Mouse (Mus musculus): ENCODE data around the gene Nmb. TPM values are rescaled to one million over a fixed set of nuclear protein-coding genes. Genes with fewer than 3 reads are reported as not detected.

The Nmb gene
- polyA plus RNA-seq, 1 experiment from 2014 or later, result 7.5 TPM

DNA sequence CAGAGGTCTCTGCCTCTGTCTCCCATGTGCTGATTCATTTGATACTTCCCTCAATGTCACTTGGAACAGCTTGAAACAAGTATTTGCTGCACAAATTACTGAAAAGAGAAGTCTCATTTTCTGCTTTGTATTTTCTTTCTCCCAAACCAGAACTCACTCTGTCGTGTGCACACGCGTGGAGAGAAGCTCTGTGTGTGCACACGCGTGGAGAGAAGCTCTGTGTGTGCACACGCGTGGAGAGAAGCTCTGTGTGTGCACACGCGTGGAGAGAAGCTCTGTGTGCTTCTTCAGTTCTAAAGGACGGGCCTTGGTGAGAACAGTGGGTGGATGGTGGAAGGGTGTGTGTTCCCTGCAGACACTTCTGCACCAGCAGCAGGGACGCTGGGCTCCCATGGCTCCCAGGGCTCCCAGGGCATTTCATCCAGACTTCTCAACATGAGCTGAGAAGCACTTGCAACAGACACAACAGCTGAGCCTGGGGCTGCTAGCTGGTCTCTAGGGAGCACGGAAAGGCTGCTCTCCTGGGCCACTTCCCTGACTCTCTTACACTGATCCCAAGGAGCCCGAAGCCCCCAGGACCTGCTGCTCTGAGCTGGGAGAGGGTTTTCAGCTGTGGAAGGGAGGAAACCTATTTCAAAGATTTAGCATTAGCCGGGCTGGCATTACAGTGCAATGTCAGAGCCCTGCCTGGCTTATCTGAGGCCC lies 9.9 kb downstream of the Nmb start:
- Histone ChIP-seq H3K27me3 (no peaks in the 10 kb centered on the region), H3K4me1 (replicated peaks) (peaks cover 4% of the 10 kb centered on the region), H3K36me3 (peaks cover 76% of the 10 kb centered on the region), H3K9me3 (no peaks in the 10 kb centered on the region), H3K4me2 (no peak overlapping the region), H3K9ac (no peak overlapping the region), H3K27ac (replicated peaks) (no peak overlapping the region), H3K4me3 (no peak overlapping the region)
- 93% methylated on average over 14 of the region's 14 CpGs for WGBS
- ATAC-seq (ENCODE audit: low read depth), result no peak

DNA sequence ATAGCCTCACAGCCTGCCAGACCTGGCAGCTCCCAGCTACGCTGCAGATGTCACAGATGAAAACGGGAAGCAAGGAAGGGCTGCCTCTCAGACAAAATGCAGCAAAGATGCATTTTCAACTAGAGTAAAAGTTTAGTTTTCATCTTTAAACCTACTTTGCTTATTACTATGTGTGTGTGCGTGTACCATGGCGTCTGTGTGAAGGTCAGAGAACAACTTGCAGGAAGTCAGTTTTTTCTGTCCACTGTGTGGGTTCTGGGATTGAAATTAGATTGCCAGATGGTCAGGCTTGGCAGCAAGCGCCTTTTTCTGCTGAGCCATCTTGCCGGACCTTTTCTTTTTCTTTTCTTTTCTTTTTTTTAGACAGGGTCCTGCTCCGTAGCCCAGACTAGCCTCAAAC lies 10.7 kb downstream of the Nmb start:
- Histone ChIP-seq H3K27ac (replicated peaks) (0 out of 2 replicates have a peak overlapping the region, but pooled peaks have one; percentile 23), H3K4me2 (no peak overlapping the region), H3K4me1 (replicated peaks) (peaks cover 7% of the 10 kb centered on the region), H3K9ac (no peak overlapping the region), H3K9me3 (no peaks in the 10 kb centered on the region), H3K4me3 (no peak overlapping the region), H3K27me3 (no peaks in the 10 kb centered on the region), H3K36me3 (peaks cover 83% of the 10 kb centered on the region)
- WGBS, result 87% methylated on average over 7 of the region's 7 CpGs
- no peak for ATAC-seq (ENCODE audit: low read depth)

DNA sequence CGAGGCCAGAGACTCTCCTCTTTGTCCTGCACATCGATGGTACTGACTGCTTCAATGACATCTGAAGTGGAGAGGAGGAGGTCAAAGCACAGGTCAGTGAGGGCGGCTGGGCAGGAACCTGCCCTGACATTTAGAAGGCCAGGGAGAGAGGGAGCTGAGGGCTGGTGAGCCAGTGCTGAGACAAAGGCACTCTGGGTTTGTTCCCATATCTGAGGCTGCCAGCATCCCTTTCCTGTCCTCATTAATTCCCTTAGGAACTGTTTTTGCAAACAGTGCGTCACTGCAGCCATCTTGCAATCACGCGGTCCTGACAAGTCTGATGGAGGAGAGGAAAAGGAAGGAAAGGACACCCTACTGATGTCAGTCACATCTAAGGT lies 11.1 kb downstream of the Nmb start:
- Histone ChIP-seq H3K27me3 (no peaks in the 10 kb centered on the region), H3K9ac (no peak overlapping the region), H3K4me2 (no peak overlapping the region), H3K4me3 (no peak overlapping the region), H3K36me3 (peaks cover 84% of the 10 kb centered on the region), H3K27ac (replicated peaks) (peak overlapping the region; percentile 23; the same call in 1 of the 2 replicates), H3K4me1 (replicated peaks) (peaks cover 12% of the 10 kb centered on the region), H3K9me3 (no peaks in the 10 kb centered on the region)
- ATAC-seq (ENCODE audit: low read depth), result no peak
- WGBS, result 80% methylated on average over 6 of the region's 6 CpGs

- H3K27ac ChIP-seq (replicated peaks), result peak overlapping the region; percentile 23; the same call in 1 of the 2 replicates
These were observed 11.7 kb downstream of the Nmb start for GRCm38 (mm10) chr7:80893086-80893752.

DNA sequence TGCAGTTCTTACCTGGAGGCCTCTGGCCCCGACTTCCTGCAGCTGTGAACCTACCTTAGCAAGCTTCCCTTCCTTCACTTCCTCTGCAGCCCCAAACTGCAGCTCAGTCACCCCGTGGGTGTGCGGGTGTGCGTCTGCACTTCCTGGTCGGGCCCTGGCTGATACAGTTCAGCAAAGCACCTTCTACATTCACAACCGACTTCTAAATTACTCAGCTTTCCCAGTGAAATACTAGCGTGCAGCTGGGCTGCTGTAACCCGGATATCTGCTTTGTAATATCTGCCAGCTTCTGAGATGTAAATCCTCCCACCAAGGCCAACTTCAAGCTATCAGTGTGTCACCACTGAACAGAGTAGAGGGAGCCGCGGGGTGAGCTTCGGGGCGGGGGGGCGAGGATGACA lies 15.0 kb downstream of the Nmb start:
- Histone ChIP-seq H3K4me2 (no peak overlapping the region), H3K4me1 (replicated peaks) (peaks cover 15% of the 10 kb centered on the region), H3K4me3 (no peak overlapping the region), H3K27me3 (no peaks in the 10 kb centered on the region), H3K27ac (replicated peaks) (peak overlapping the region; percentile 84), H3K36me3 (peaks cover 52% of the 10 kb centered on the region), H3K9me3 (no peaks in the 10 kb centered on the region), H3K9ac (peak overlapping the region; percentile 44; the same call in 1 of the 2 replicates)
- 78% methylated on average over 13 of the region's 13 CpGs for WGBS
- ATAC-seq (ENCODE audit: low read depth), result no peak

More at GRCm38 (mm10) chr7:80893086-80893752, 11.7 kb downstream of the Nmb start:
- no peak overlapping the region for H3K9ac ChIP-seq
- peaks cover 80% of the 10 kb centered on the region for H3K36me3 ChIP-seq
- H3K27me3 ChIP-seq, result no peaks in the 10 kb centered on the region
- H3K4me3 ChIP-seq, result no peak overlapping the region
- H3K4me2 ChIP-seq, result no peak overlapping the region
- WGBS, result 94% methylated on average over 15 of the region's 15 CpGs
- no peak for ATAC-seq (ENCODE audit: low read depth)
- H3K4me1 ChIP-seq (replicated peaks), result peaks cover 15% of the 10 kb centered on the region
- H3K9me3 ChIP-seq, result no peaks in the 10 kb centered on the region

DNA sequence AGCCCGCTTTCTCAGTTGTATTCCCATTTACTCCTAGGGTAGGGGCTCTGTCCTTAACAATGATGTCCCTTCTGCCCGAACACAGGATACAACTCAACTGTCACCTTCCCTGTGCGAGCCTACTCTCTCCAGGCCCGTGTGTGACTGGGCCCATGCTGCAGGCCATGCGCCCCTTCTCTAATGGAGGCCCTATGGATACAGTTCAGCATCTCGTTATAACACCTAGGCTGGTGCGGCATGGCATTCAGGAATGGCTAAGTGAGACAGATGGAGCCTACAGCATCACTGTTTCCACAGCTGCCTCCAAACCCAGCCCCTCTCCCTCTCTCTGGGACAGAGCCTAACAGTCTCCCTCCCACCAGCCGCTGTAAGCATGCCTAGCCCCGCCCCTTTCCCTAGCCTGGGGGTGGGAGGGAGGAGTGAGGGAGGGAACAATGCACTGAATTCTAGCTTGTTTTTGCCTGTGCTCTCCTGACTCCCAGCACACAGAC lies 15.8 kb downstream of the Nmb start:
- H3K27me3 ChIP-seq, result no peaks in the 10 kb centered on the region
- ATAC-seq (ENCODE audit: low read depth), result peak; percentile 88
- peaks cover 45% of the 10 kb centered on the region for H3K36me3 ChIP-seq
- H3K27ac ChIP-seq (replicated peaks), result peak overlapping the region; percentile 84
- WGBS, result 33% methylated on average over 9 of the region's 9 CpGs
- no peak overlapping the region for H3K4me2 ChIP-seq
- peak overlapping the region; percentile 44; the same call in 1 of the 2 replicates for H3K9ac ChIP-seq
- no peaks in the 10 kb centered on the region for H3K9me3 ChIP-seq
- H3K4me1 ChIP-seq (replicated peaks), result peaks cover 15% of the 10 kb centered on the region
- no peak overlapping the region for H3K4me3 ChIP-seq

- H3K9me3 ChIP-seq, result no peaks in the 10 kb centered on the region
- peaks cover 15% of the 10 kb centered on the region for H3K4me1 ChIP-seq (replicated peaks)
- peaks cover 40% of the 10 kb centered on the region for H3K36me3 ChIP-seq
- peak overlapping the region; percentile 84 for H3K27ac ChIP-seq (replicated peaks)
- H3K9ac ChIP-seq, result no peak overlapping the region
- H3K27me3 ChIP-seq, result no peaks in the 10 kb centered on the region
- peak; percentile 37 for ATAC-seq (ENCODE audit: low read depth)
- no peak overlapping the region for H3K4me3 ChIP-seq
- no peak overlapping the region for H3K4me2 ChIP-seq
- 67% methylated on average over 7 of the region's 7 CpGs for WGBS
These were observed 16.3 kb downstream of the Nmb start for GRCm38 (mm10) chr7:80888595-80888994.

- Histone ChIP-seq H3K9me3 (no peaks in the 10 kb centered on the region), H3K4me3 (no peak overlapping the region), H3K4me2 (no peak overlapping the region), H3K9ac (no peak overlapping the region), H3K4me1 (replicated peaks) (peaks cover 23% of the 10 kb centered on the region), H3K27ac (replicated peaks) (no peak overlapping the region), H3K36me3 (peaks cover 11% of the 10 kb centered on the region), H3K27me3 (no peaks in the 10 kb centered on the region)
- no peak for ATAC-seq (ENCODE audit: low read depth)
- WGBS, result 15% methylated on average over 1 of the region's 1 CpGs
These were observed 19.2 kb downstream of the Nmb start for GRCm38 (mm10) chr7:80885666-80886065.

GRCm38 (mm10) chr7:80882830-80883505 lies 21.9 kb downstream of the Nmb start:
- H3K9me3 ChIP-seq, result no peaks in the 10 kb centered on the region
- 0 out of 2 replicates have a peak overlapping the region, but pooled peaks have one; percentile 6 for H3K4me3 ChIP-seq
- H3K27ac ChIP-seq (replicated peaks), result no peak overlapping the region
- peaks cover 2% of the 10 kb centered on the region for H3K36me3 ChIP-seq
- no peak overlapping the region for H3K9ac ChIP-seq
- H3K4me2 ChIP-seq, result peak overlapping the region; percentile 41
- H3K4me1 ChIP-seq (replicated peaks), result peaks cover 8% of the 10 kb centered on the region
- 28% methylated on average over 14 of the region's 14 CpGs for WGBS
- ATAC-seq (ENCODE audit: low read depth), result peak; percentile 79
- no peaks in the 10 kb centered on the region for H3K27me3 ChIP-seq

DNA sequence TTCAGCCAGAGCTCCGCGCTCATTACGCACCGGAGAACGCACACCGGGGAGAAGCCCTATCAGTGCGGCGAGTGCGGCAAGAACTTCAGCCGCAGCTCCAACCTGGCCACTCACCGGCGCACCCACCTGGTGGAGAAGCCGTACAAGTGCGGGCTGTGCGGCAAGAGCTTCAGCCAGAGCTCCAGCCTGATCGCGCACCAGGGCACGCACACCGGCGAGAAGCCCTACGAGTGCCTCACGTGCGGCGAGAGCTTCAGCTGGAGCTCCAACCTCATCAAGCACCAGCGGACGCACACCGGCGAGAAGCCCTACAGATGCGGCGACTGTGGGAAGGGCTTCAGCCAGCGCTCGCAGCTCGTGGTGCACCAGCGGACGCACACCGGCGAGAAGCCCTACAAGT lies 29.1 kb downstream of the Nmb start:
- Histone ChIP-seq H3K36me3 (peaks cover 67% of the 10 kb centered on the region), H3K4me3 (no peak overlapping the region), H3K27me3 (peaks cover 7% of the 10 kb centered on the region), H3K4me1 (replicated peaks) (no peaks in the 10 kb centered on the region), H3K9me3 (no peaks in the 10 kb centered on the region), H3K4me2 (no peak overlapping the region), H3K27ac (replicated peaks) (no peak overlapping the region), H3K9ac (no peak overlapping the region)
- 28% methylated on average over 37 of the region's 37 CpGs for WGBS
- no peak for ATAC-seq (ENCODE audit: low read depth)

- no peak for ATAC-seq (ENCODE audit: low read depth)
These were observed 31.2 kb downstream of the Nmb start for GRCm38 (mm10) chr7:80873631-80874030.

DNA sequence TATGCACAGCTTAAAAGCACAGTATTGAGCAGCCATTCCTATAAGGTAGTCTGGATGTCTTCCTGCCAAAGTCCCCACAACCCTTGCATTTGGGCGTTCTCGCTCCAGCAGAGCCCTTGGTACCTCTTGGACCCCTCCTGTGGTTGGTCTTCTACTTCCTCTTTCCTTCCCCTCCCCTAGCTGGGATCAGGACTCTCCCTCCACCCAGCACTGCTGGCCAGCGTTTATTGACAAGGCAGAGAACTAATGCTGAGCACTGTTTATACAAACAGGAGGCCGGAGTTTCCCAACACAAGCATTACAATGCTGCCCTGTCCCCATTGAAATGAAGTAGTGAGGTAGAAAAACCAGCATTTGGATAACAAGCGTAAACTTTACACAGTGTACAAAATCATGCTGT lies 31.8 kb downstream of the Nmb start:
- no peaks in the 10 kb centered on the region for H3K9me3 ChIP-seq
- 81% methylated on average over 5 of the region's 5 CpGs for WGBS
- H3K27me3 ChIP-seq, result peaks cover 7% of the 10 kb centered on the region
- H3K36me3 ChIP-seq, result peaks cover 92% of the 10 kb centered on the region
- no peak overlapping the region for H3K4me2 ChIP-seq
- H3K9ac ChIP-seq, result no peak overlapping the region
- H3K27ac ChIP-seq (replicated peaks), result no peak overlapping the region
- H3K4me3 ChIP-seq, result no peak overlapping the region
- no peak for ATAC-seq (ENCODE audit: low read depth)
- no peaks in the 10 kb centered on the region for H3K4me1 ChIP-seq (replicated peaks)

More at GRCm38 (mm10) chr7:80873631-80874030, 31.2 kb downstream of the Nmb start:
- Histone ChIP-seq H3K4me2 (no peak overlapping the region), H3K9ac (no peak overlapping the region), H3K27me3 (peaks cover 7% of the 10 kb centered on the region), H3K4me3 (no peak overlapping the region), H3K27ac (replicated peaks) (no peak overlapping the region), H3K36me3 (peaks cover 88% of the 10 kb centered on the region), H3K4me1 (replicated peaks) (no peaks in the 10 kb centered on the region), H3K9me3 (no peaks in the 10 kb centered on the region)
- WGBS, result 97% methylated on average over 2 of the region's 2 CpGs
